Mouse (Mus musculus): ENCODE measurements around the gene Tcl1. TPM values are rescaled to one million over a fixed set of nuclear protein-coding genes. Genes with fewer than 3 reads are reported as not detected.
"Not testable (repeated sequence)": the region's sequence is repeated elsewhere in the genome, so short reads cannot be mapped to it uniquely, and the experiment has no call there.

Tcl1 gene
- total RNA-seq, 2 experiments from 2014 or later, result not detected

GRCm38 (mm10) chr12:105217101-105217760 lies 5.4 kb downstream of the Tcl1 start:
- no peak for TF ChIP-seq CTCF (conservative IDR thresholded peaks at IDR 0.05)
- H3K4me3 ChIP-seq, result no peak overlapping the region
- no peak overlapping the region for H3K27ac ChIP-seq
- no peak for DNase-seq (ENCODE audit: low spot score in 2 of 2)

GRCm38 (mm10) chr12:105209231-105209630 lies 13.4 kb downstream of the Tcl1 start:
- Histone ChIP-seq H3K4me3 (no peak overlapping the region), H3K27ac (no peak overlapping the region)
- TF ChIP-seq CTCF (conservative IDR thresholded peaks at IDR 0.05), result no peak
- DNase-seq (ENCODE audit: low spot score in 2 of 2), result no peak

- TF ChIP-seq CTCF (conservative IDR thresholded peaks at IDR 0.05), result no peak
- no peak for DNase-seq (ENCODE audit: low spot score in 2 of 2)
- no peak overlapping the region for H3K4me3 ChIP-seq
- no peak overlapping the region for H3K27ac ChIP-seq
Measured at GRCm38 (mm10) chr12:105208441-105208840, 14.2 kb downstream of the Tcl1 start.

GRCm38 (mm10) chr12:105207071-105207470 lies 15.5 kb downstream of the Tcl1 start:
- no peak overlapping the region for H3K4me3 ChIP-seq
- TF ChIP-seq CTCF (conservative IDR thresholded peaks at IDR 0.05), result no peak
- DNase-seq (ENCODE audit: low spot score in 2 of 2), result no peak
- H3K27ac ChIP-seq, result no peak overlapping the region

- not testable (repeated sequence) for DNase-seq (ENCODE audit: low spot score in 2 of 2); H3K4me3 ChIP-seq; H3K27ac ChIP-seq
Measured at GRCm38 (mm10) chr12:105201657-105202056, 20.9 kb downstream of the Tcl1 start, which contains the start of gene Tcl1b4. Tcl1b4 (plus strand) TSS chr12:105201957.

GRCm38 (mm10) chr12:105199684-105200497 lies 22.7 kb downstream of the Tcl1 start:
- not testable (repeated sequence) for DNase-seq (ENCODE audit: low spot score in 2 of 2); H3K4me3 ChIP-seq; H3K27ac ChIP-seq

GRCm38 (mm10) chr12:105190743-105191142 lies 31.9 kb downstream of the Tcl1 start, which contains the start of gene Tcl1b3:
Tcl1b3 (plus strand) TSS chr12:105191043.
- DNase-seq (ENCODE audit: low spot score in 2 of 2); H3K27ac ChIP-seq; H3K4me3 ChIP-seq: not testable (repeated sequence)

GRCm38 (mm10) chr12:105188980-105189379 lies 33.6 kb downstream of the Tcl1 start:
- H3K4me3 ChIP-seq, result not testable (repeated sequence)
- DNase-seq (ENCODE audit: low spot score in 2 of 2), result peak in 1 of 2 experiments; percentile 30

GRCm38 (mm10) chr12:105181040-105181644 lies 41.5 kb downstream of the Tcl1 start:
- not testable (repeated sequence) for H3K27ac ChIP-seq; H3K4me3 ChIP-seq; DNase-seq (ENCODE audit: low spot score in 2 of 2)

More at GRCm38 (mm10) chr12:105188980-105189379, 33.6 kb downstream of the Tcl1 start:
- TF ChIP-seq CTCF (conservative IDR thresholded peaks at IDR 0.05), result peak; percentile 66
- not testable (repeated sequence) for H3K27ac ChIP-seq

- not testable (repeated sequence) for H3K4me3 ChIP-seq; DNase-seq (ENCODE audit: low spot score in 2 of 2); H3K27ac ChIP-seq
Measured at GRCm38 (mm10) chr12:105176044-105176443, 46.5 kb downstream of the Tcl1 start, which contains the start of gene Tcl1b5. Tcl1b5 (plus strand) TSS chr12:105176344.

GRCm38 (mm10) chr12:105174318-105174717 lies 48.3 kb downstream of the Tcl1 start:
- H3K27ac ChIP-seq, H3K4me3 ChIP-seq: not testable (repeated sequence)
- peak; percentile 13 to 73 for DNase-seq (ENCODE audit: low spot score in 2 of 2)
- TF ChIP-seq CTCF (conservative IDR thresholded peaks at IDR 0.05), result peak; percentile 66

GRCm38 (mm10) chr12:105173366-105173765 lies 49.2 kb downstream of the Tcl1 start:
- no peak for TF ChIP-seq CTCF (conservative IDR thresholded peaks at IDR 0.05)
- Histone ChIP-seq H3K27ac (no peak overlapping the region), H3K4me3 (no peak overlapping the region)
- DNase-seq (ENCODE audit: low spot score in 2 of 2), result no peak

Other genes starting within 250 kb of the Tcl1 start
- 1 to 10 TPM; 1.7 to 1.8 TPM for gene Syne3, start 213.0 kb downstream of the Tcl1 start, total RNA-seq (2021)
- gene Glrx5, start 190.1 kb downstream of the Tcl1 start, total RNA-seq (2021), result 10 to 100 TPM; 43.9 to 47.0 TPM
- gene Tcl1b2, start 76.8 kb downstream of the Tcl1 start, total RNA-seq (2021), result not detected
- gene Tcl1b1, start 63.1 kb downstream of the Tcl1 start, total RNA-seq (2021), result not detected
- not detected for gene Tcl1b5, start 46.4 kb downstream of the Tcl1 start, total RNA-seq (2021)
- not detected for gene Tcl1b3, start 31.8 kb downstream of the Tcl1 start, total RNA-seq (2021)
- not detected for gene Tcl1b4, start 20.8 kb downstream of the Tcl1 start, total RNA-seq (2021)
- 10 to 100 TPM; 16.6 to 17.3 TPM for gene Tunar, start 111.1 kb upstream of the Tcl1 start, total RNA-seq (2021)
- 100 to 1,000 TPM; 115 to 116 TPM for gene D430019H16Rik, start 231.1 kb upstream of the Tcl1 start, total RNA-seq (2021)

Measured in layer of hippocampus, adult 2 months (tissue).